Mouse (Mus musculus): ENCODE data around the gene Ptn.

GRCm38 (mm10) chr6:36841701-36842100, 31.7 kb upstream of the Ptn start:
- TF ChIP-seq CTCF (IDR thresholded peaks at IDR 0.05; ENCODE audit: control insufficient read depth, insufficient read depth, insufficient replicate concordance, low read depth, low read length) (no peak), POLR2A (IDR thresholded peaks at IDR 0.05; ENCODE audit: control insufficient read depth, low read depth, low read length) (no peak)

Data from testis, adult 2 months (tissue).